Mouse (Mus musculus) embryonic facial prominence, embryonic 14.5 days (tissue): ENCODE results near the gene Olfr1366. TPM values are rescaled to one million over a fixed set of nuclear protein-coding genes. Genes with fewer than 3 reads are reported as not detected.
"Not testable (repeated sequence)": the region's sequence is repeated elsewhere in the genome, so short reads cannot be mapped to it uniquely, and the experiment has no call there.

Experiments used
- ATAC-seq: fragments of 200-750 bp; cut with Nextera tagmentation; 2 replicates; pipeline ENCODE4 v1.8.0; 2017; ENCODE audit warnings: low read depth, moderate number of reproducible peaks, moderate TSS enrichment
- DNase-seq: peaks from one replicate; pipeline ENCODE4 v3.0.0-alpha.2; 2015; ENCODE audit warnings: low spot score
- H3K27ac ChIP-seq: fragments of 300-500 bp; sonication (generic); replicated peaks from 2 replicates; pipeline ENCODE4 v1.5.1; 2014; ENCODE audit warnings: low read depth, mild to moderate bottlenecking, low read length, moderate library complexity
- H3K27me3 ChIP-seq: fragments of 300-500 bp; sonication (generic); replicated peaks from 2 replicates; pipeline ENCODE4 v1.6.1; 2014; ENCODE audit warnings: low read length; ENCODE audit not compliant: control insufficient read depth, insufficient read depth
- H3K36me3 ChIP-seq: fragments of 300-500 bp; sonication (generic); 2 replicates; pipeline ENCODE4 v1.6.1; 2014; ENCODE audit warnings: low read length, mixed read lengths; ENCODE audit not compliant: control insufficient read depth, insufficient read depth
- H3K4me1 ChIP-seq: fragments of 300-500 bp; sonication (generic); 2 replicates; pipeline ENCODE4 v1.6.1; 2014; ENCODE audit warnings: antibody characterized with exemption, low read length; ENCODE audit not compliant: control insufficient read depth, insufficient read depth
- H3K4me2 ChIP-seq: fragments of 300-500 bp; sonication (generic); 2 replicates; pipeline ENCODE4 v1.6.1; 2014; ENCODE audit warnings: low read depth, mild to moderate bottlenecking, low read length, moderate library complexity, mixed read lengths
- H3K4me3 ChIP-seq: fragments of 300-500 bp; sonication (generic); 2 replicates; pipeline ENCODE4 v1.5.1; 2014; ENCODE audit warnings: low read depth, mild to moderate bottlenecking, low read length
- H3K9ac ChIP-seq: fragments of 300-500 bp; sonication (generic); 2 replicates; pipeline ENCODE4 v1.6.1; 2014; ENCODE audit warnings: low read depth, mild to moderate bottlenecking, low read length, moderate library complexity, mixed read lengths
- H3K9me3 ChIP-seq: fragments of 300-500 bp; sonication (generic); 2 replicates; pipeline ENCODE4 v1.6.1; 2016; ENCODE audit warnings: low read length; ENCODE audit not compliant: control insufficient read depth
- WGBS: fragments of 180-500 bp; shearing (Covaris S2); extraction: QIAGEN DNeasy Blood & Tissue Kit; methylation state at CpG from one replicate; pipeline ENCODE4 v1.1.7; 2014; 5-methylcytosine and 5-hydroxymethylcytosine counted together
- polyA plus RNA-seq: library from polyadenylated mRNA; unstranded; fragments of >200 nt; fragmentation: Nextera tagmentation; extraction: Ambion mirVana; gene quantifications from 2 replicates; pipeline ENCODE4 v1.2.1, GENCODE M21; 2014

The Olfr1366 gene
- polyA plus RNA-seq, 1 experiment from 2014 or later = 0.14 TPM

GRCm38 (mm10) chr13:21506221-21506649 lies 36.4 kb downstream of the Olfr1366 start:
- peak; percentile 96 for DNase-seq
- Histone ChIP-seq H3K9me3 (no peaks in the 10 kb centered on the region), H3K4me1 (no peaks in the 10 kb centered on the region), H3K4me2 (peak overlapping the region; percentile 63), H3K9ac (peak overlapping the region; percentile 67), H3K36me3 (no peaks in the 10 kb centered on the region), H3K27ac (peak overlapping the region; percentile 88), H3K27me3 (no peaks in the 10 kb centered on the region), H3K4me3 (peak overlapping the region; percentile 61)
- under 1% methylated on average over 21 of the region's 21 CpGs for WGBS
- ATAC-seq = peak; percentile 100

- no peaks in the 10 kb centered on the region for H3K27me3 ChIP-seq
- no peak overlapping the region for H3K4me2 ChIP-seq
- no peaks in the 10 kb centered on the region for H3K9me3 ChIP-seq
- no peak overlapping the region for H3K27ac ChIP-seq
- DNase-seq = no peak
- H3K4me1 ChIP-seq = no peaks in the 10 kb centered on the region
- no peak overlapping the region for H3K9ac ChIP-seq
- no peak for ATAC-seq
- H3K36me3 ChIP-seq = no peaks in the 10 kb centered on the region
- WGBS = 86% methylated on average over 5 of the region's 5 CpGs
- H3K4me3 ChIP-seq = no peak overlapping the region
These were observed 40.3 kb downstream of the Olfr1366 start for GRCm38 (mm10) chr13:21502296-21502695.

- not testable (repeated sequence) for H3K4me3 ChIP-seq, DNase-seq, H3K9ac ChIP-seq, H3K9me3 ChIP-seq, H3K4me1 ChIP-seq, H3K27ac ChIP-seq, H3K4me2 ChIP-seq, ATAC-seq, H3K27me3 ChIP-seq, H3K36me3 ChIP-seq
- 96% methylated on average over 17 of the region's 17 CpGs for WGBS
These were observed 41.4 kb downstream of the Olfr1366 start, which contains the start of gene Gm11273 for GRCm38 (mm10) chr13:21501182-21501581. TSS of gene Gm11273 (minus strand) at chr13:21501418.

GRCm38 (mm10) chr13:21495080-21495479 lies 47.5 kb downstream of the Olfr1366 start, which contains the start of gene AK157302:
TSS of gene AK157302 (plus strand) at chr13:21495223.
- Histone ChIP-seq H3K9me3 (no peaks in the 10 kb centered on the region), H3K4me1 (no peaks in the 10 kb centered on the region), H3K27me3 (no peaks in the 10 kb centered on the region), H3K36me3 (no peaks in the 10 kb centered on the region), H3K4me3 (no peak within 1 kb of the TSS), H3K4me2 (no peak within 1 kb of the TSS), H3K9ac (no peak within 1 kb of the TSS), H3K27ac (no peak within 1 kb of the TSS)
- no peak for ATAC-seq
- no peak for DNase-seq
- WGBS = 92% methylated on average over 16 of the region's 21 CpGs

- ATAC-seq (no peak), DNase-seq (no peak)
- no peaks in the 10 kb centered on the region for H3K4me1 ChIP-seq
- no peaks in the 10 kb centered on the region for H3K36me3 ChIP-seq
- H3K4me2 ChIP-seq = no peak overlapping the region
- H3K27me3 ChIP-seq = no peaks in the 10 kb centered on the region
- no peak overlapping the region for H3K27ac ChIP-seq
- no peak overlapping the region for H3K4me3 ChIP-seq
- H3K9ac ChIP-seq = no peak overlapping the region
- 93% methylated on average over 5 of the region's 5 CpGs for WGBS
- no peaks in the 10 kb centered on the region for H3K9me3 ChIP-seq
These were observed 49.8 kb downstream of the Olfr1366 start for GRCm38 (mm10) chr13:21492847-21493246.

GRCm38 (mm10) chr13:21486881-21487280 lies 55.7 kb downstream of the Olfr1366 start:
- Histone ChIP-seq H3K9me3 (peaks cover 4% of the 10 kb centered on the region; the same call in 1 of the 2 replicates), H3K4me1 (no peaks in the 10 kb centered on the region), H3K27ac (no peak overlapping the region), H3K4me2 (no peak overlapping the region), H3K27me3 (no peaks in the 10 kb centered on the region), H3K36me3 (peaks cover 15% of the 10 kb centered on the region; the same call in 1 of the 2 replicates), H3K9ac (no peak overlapping the region), H3K4me3 (no peak overlapping the region)
- ATAC-seq (no peak), DNase-seq (no peak)
- WGBS = 89% methylated on average over 1 of the region's 1 CpGs

Other genes starting within 250 kb of the Olfr1366 start
- not detected in 2 replicates for gene Gpx6, start 230.7 kb downstream of the Olfr1366 start, polyA plus RNA-seq
- gene Olfr1367, start 195.9 kb downstream of the Olfr1366 start, polyA plus RNA-seq = not detected in 2 replicates
- 11.1 and 12.7 TPM in 2 replicates for gene Zscan12, start 180.0 kb downstream of the Olfr1366 start, polyA plus RNA-seq
- gene Zkscan3, start 140.1 kb downstream of the Olfr1366 start, polyA plus RNA-seq = 62.9 and 70.1 TPM in 2 replicates
- 2.3 and 2.5 TPM in 2 replicates for gene Pgbd1, start 101.8 kb downstream of the Olfr1366 start, polyA plus RNA-seq
- 14.1 and 14.9 TPM in 2 replicates for gene Zscan26, start 89.1 kb downstream of the Olfr1366 start, polyA plus RNA-seq
- 2.7 and 2.9 TPM in 2 replicates for gene Nkapl, start 74.3 kb downstream of the Olfr1366 start, polyA plus RNA-seq
- 3.3 and 3.4 TPM in 2 replicates for gene Zkscan4, start 63.9 kb downstream of the Olfr1366 start, polyA plus RNA-seq
- not detected in 2 replicates for gene Gm10065, start 63.4 kb downstream of the Olfr1366 start, polyA plus RNA-seq
- gene AK157302, start 47.6 kb downstream of the Olfr1366 start, polyA plus RNA-seq = 0.11 and 0.79 TPM in 2 replicates
- gene Gm11273, start 41.4 kb downstream of the Olfr1366 start, polyA plus RNA-seq = 5.9 and 6.8 TPM in 2 replicates
- 8.5 and 9.8 TPM in 2 replicates for gene Zkscan8, start 11.7 kb downstream of the Olfr1366 start, polyA plus RNA-seq
- 0.12 TPM in 1 of 2 replicates, not detected in the other for gene Olfr1535, start 17.1 kb upstream of the Olfr1366 start, polyA plus RNA-seq
- gene Olfr1364, start 39.0 kb upstream of the Olfr1366 start, polyA plus RNA-seq = not detected in 2 replicates
- gene Olfr1362, start 71.2 kb upstream of the Olfr1366 start, polyA plus RNA-seq = not detected in 2 replicates
- gene Olfr11, start 99.7 kb upstream of the Olfr1366 start, polyA plus RNA-seq = not detected in 2 replicates
- gene Olfr1361, start 120.6 kb upstream of the Olfr1366 start, polyA plus RNA-seq = 0.12 and 0.25 TPM in 2 replicates
- not detected in 2 replicates for gene Olfr1360, start 134.6 kb upstream of the Olfr1366 start, polyA plus RNA-seq
- 0.31 TPM in 1 of 2 replicates, not detected in the other for gene Olfr1359, start 155.3 kb upstream of the Olfr1366 start, polyA plus RNA-seq
- 1.4 and 1.8 TPM in 2 replicates for gene Hist1h2bl, start 173.3 kb upstream of the Olfr1366 start, polyA plus RNA-seq
- gene Hist1h2ai, start 173.6 kb upstream of the Olfr1366 start, polyA plus RNA-seq = 10.8 and 14.8 TPM in 2 replicates
- gene Hist1h3h, start 174.9 kb upstream of the Olfr1366 start, polyA plus RNA-seq = 9.5 and 9.6 TPM in 2 replicates
- gene Hist1h2bm, start 179.2 kb upstream of the Olfr1366 start, polyA plus RNA-seq = 2.2 and 2.9 TPM in 2 replicates
- gene Hist1h4j, start 192.3 kb upstream of the Olfr1366 start, polyA plus RNA-seq = 1.2 TPM in 2 replicates
- gene Hist1h4k, start 207.7 kb upstream of the Olfr1366 start, polyA plus RNA-seq = 3.8 and 6.2 TPM in 2 replicates
- 5.5 and 8.4 TPM in 2 replicates for gene Hist1h2ak, start 211.0 kb upstream of the Olfr1366 start, polyA plus RNA-seq
- gene Hist1h2bn, start 211.3 kb upstream of the Olfr1366 start, polyA plus RNA-seq = 3.5 and 4.1 TPM in 2 replicates
- 10.0 and 11.8 TPM in 2 replicates for gene Hist1h1b, start 237.8 kb upstream of the Olfr1366 start, polyA plus RNA-seq
- gene Hist1h3i, start 240.6 kb upstream of the Olfr1366 start, polyA plus RNA-seq = 127 and 141 TPM in 2 replicates
- gene Hist1h2an, start 244.4 kb upstream of the Olfr1366 start, polyA plus RNA-seq = 6.0 and 6.4 TPM in 2 replicates
- gene Hist1h2bp, start 244.7 kb upstream of the Olfr1366 start, polyA plus RNA-seq = 0.56 and 0.61 TPM in 2 replicates